Mouse (Mus musculus): ENCODE results near the gene Csnk1e. TPM values are rescaled to one million over a fixed set of nuclear protein-coding genes. Genes with fewer than 3 reads are reported as not detected.

Gene Csnk1e
- polyA plus RNA-seq, 1 experiment from 2014 or later = 213 TPM

DNA sequence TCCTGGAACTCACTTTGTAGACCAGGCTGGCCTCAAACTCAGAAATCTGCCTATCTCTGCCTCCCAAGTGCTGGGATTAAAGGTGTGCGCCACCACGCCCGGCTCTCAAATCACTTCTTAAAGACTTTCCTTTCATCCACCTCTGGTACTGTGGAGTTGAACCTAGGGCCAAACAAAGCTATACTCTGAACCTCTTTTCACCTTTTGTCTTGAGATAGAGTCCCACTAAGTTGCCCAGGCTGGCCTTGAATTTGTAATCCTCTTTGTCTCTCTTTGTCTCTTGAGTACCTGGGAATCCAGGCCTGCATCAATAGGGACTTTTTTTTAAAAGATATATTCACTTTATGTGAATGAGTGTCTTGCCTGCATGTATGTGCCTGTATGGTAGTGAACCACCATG, 7.3 kb downstream of the Csnk1e start:
- no peak overlapping the region for H3K27ac ChIP-seq
- no peak overlapping the region for H3K4me2 ChIP-seq (replicated peaks)
- no peak overlapping the region for H3K9ac ChIP-seq
- no peak overlapping the region for H3K4me3 ChIP-seq (replicated peaks; ENCODE audit: low read length)
- H3K9me3 ChIP-seq (ENCODE audit: control insufficient read depth, low read length) = 0 out of 2 replicates have a peak, but pooled peaks cover 3% of the 10 kb centered on the region
- DNase-seq (ENCODE audit: low spot score) (no peak), ATAC-seq (ENCODE audit: low FRiP score) (no peak)
- H3K27me3 ChIP-seq (ENCODE audit: control insufficient read depth, insufficient read depth, low read length) = no peaks in the 10 kb centered on the region
- 92% methylated on average over 3 of the region's 3 CpGs for WGBS
- H3K4me1 ChIP-seq (replicated peaks; ENCODE audit: control insufficient read depth, insufficient read depth, low read length) = 0 out of 2 replicates have a peak, but pooled peaks cover 1% of the 10 kb centered on the region
- H3K36me3 ChIP-seq (replicated peaks; ENCODE audit: control insufficient read depth, insufficient read depth) = no peaks in the 10 kb centered on the region

GRCm38 (mm10) chr15:79445786-79446654, 9.3 kb downstream of the Csnk1e start:
- Histone ChIP-seq H3K4me3 (replicated peaks; ENCODE audit: low read length) (no peak overlapping the region), H3K9ac (no peak overlapping the region)
- 81% methylated on average over 8 of the region's 8 CpGs for WGBS

DNA sequence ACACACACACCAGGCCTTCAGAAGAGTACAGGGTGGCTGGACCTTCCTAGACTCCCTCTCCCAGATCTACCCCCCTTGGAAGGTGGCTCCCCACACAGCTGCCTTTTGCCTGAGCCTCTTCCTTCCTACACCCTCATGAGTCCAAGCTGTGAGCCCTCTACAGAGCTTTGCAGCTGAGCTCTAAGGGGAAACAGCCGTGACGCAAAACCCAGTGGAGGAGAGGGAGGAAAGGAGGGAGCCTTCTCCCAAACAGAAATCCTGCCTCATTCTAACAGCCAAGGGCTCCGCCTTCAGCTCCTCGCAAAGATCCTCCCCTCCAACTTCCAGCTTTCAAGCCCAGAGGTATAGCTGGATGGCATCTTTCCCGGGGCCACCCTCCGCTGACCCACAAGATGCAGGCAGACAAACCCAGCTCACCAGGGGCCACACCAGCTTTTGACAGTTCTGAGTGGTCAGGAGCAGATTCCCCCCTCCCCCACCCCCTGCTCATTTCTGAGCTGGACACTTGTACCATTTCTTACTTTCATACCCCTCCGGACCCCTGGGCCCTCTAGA, 11.4 kb downstream of the Csnk1e start:
- Histone ChIP-seq H3K27ac (no peak overlapping the region), H3K4me2 (replicated peaks) (no peak overlapping the region), H3K4me1 (replicated peaks; ENCODE audit: control insufficient read depth, insufficient read depth, low read length) (peaks cover 29% of the 10 kb centered on the region), H3K4me3 (replicated peaks; ENCODE audit: low read length) (no peak overlapping the region), H3K9ac (no peak overlapping the region), H3K36me3 (replicated peaks; ENCODE audit: control insufficient read depth, insufficient read depth) (no peaks in the 10 kb centered on the region), H3K9me3 (ENCODE audit: control insufficient read depth, low read length) (no peaks in the 10 kb centered on the region), H3K27me3 (ENCODE audit: control insufficient read depth, insufficient read depth, low read length) (no peaks in the 10 kb centered on the region)
- WGBS = 55% methylated on average over 7 of the region's 7 CpGs
- ATAC-seq (ENCODE audit: low FRiP score) (no peak), DNase-seq (ENCODE audit: low spot score) (no peak)

More at GRCm38 (mm10) chr15:79445786-79446654, 9.3 kb downstream of the Csnk1e start:
- Histone ChIP-seq H3K9me3 (ENCODE audit: control insufficient read depth, low read length) (no peaks in the 10 kb centered on the region), H3K4me2 (replicated peaks) (no peak overlapping the region), H3K27ac (no peak overlapping the region), H3K36me3 (replicated peaks; ENCODE audit: control insufficient read depth, insufficient read depth) (no peaks in the 10 kb centered on the region), H3K27me3 (ENCODE audit: control insufficient read depth, insufficient read depth, low read length) (no peaks in the 10 kb centered on the region), H3K4me1 (replicated peaks; ENCODE audit: control insufficient read depth, insufficient read depth, low read length) (peaks cover 10% of the 10 kb centered on the region; the same call in 1 of the 2 replicates)
- no peak for DNase-seq (ENCODE audit: low spot score)
- ATAC-seq (ENCODE audit: low FRiP score) = no peak

DNA sequence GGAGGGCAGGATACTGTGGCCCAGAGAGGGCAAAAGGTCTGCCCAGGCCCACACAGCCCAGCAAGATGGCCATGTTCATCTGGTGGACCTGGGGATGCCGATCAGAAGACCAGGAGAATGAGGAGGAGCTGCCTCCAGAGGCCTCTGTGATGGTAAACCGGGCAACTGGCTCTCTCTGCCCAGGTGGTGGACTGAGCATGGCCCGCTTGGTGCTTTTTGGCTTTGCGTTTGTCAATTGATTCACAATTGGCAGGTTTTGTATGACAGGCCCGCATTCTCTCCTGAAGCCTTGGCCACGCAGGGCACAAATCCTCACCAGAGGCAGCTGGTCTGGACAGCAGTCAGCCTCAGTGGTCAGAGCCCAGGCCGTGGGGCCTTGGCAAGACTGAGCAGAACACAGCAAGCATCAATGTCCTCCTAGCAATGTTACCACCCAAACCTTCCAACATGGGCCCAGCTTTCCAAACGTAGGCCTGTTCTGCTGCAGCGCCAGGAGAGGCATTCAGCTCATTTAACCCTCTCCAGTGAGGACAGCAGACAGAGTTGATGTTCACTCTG, 12.3 kb downstream of the Csnk1e start:
- Histone ChIP-seq H3K27me3 (ENCODE audit: control insufficient read depth, insufficient read depth, low read length) (no peaks in the 10 kb centered on the region), H3K27ac (no peak overlapping the region), H3K9ac (no peak overlapping the region), H3K4me3 (replicated peaks; ENCODE audit: low read length) (no peak overlapping the region), H3K4me2 (replicated peaks) (no peak overlapping the region; the same call in 1 of the 2 replicates), H3K36me3 (replicated peaks; ENCODE audit: control insufficient read depth, insufficient read depth) (peaks cover 6% of the 10 kb centered on the region), H3K4me1 (replicated peaks; ENCODE audit: control insufficient read depth, insufficient read depth, low read length) (peaks cover 38% of the 10 kb centered on the region), H3K9me3 (ENCODE audit: control insufficient read depth, low read length) (no peaks in the 10 kb centered on the region)
- ATAC-seq (ENCODE audit: low FRiP score) (no peak), DNase-seq (ENCODE audit: low spot score) (no peak)
- 80% methylated on average over 9 of the region's 9 CpGs for WGBS

DNA sequence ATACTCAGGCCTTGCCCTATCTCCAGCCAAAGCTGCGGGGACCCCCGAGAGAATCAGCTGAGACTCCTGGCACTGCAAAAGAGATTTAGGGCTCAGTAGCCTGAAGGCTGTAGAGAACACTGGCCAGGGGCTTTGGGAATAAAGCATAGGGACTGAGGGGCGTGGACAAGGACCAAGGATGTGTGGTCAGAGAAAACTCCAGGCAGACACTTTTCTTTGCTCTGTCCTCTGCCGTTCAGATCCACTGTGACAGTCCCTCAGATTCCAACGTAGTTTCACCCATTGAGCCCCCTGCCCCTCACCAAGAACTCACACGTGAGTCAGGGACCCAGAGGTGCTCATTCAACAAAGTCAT, 13.1 kb downstream of the Csnk1e start:
- Histone ChIP-seq H3K27me3 (ENCODE audit: control insufficient read depth, insufficient read depth, low read length) (no peaks in the 10 kb centered on the region), H3K36me3 (replicated peaks; ENCODE audit: control insufficient read depth, insufficient read depth) (peaks cover 14% of the 10 kb centered on the region), H3K9me3 (ENCODE audit: control insufficient read depth, low read length) (no peaks in the 10 kb centered on the region), H3K27ac (peak overlapping the region; percentile 98), H3K4me2 (replicated peaks) (peak overlapping the region; percentile 84), H3K9ac (peak overlapping the region; percentile 100), H3K4me1 (replicated peaks; ENCODE audit: control insufficient read depth, insufficient read depth, low read length) (peaks cover 39% of the 10 kb centered on the region), H3K4me3 (replicated peaks; ENCODE audit: low read length) (peak overlapping the region; percentile 81)
- 1% methylated on average over 6 of the region's 6 CpGs for WGBS
- peak; percentile 5; the same call in 1 of the 2 replicates for ATAC-seq (ENCODE audit: low FRiP score)
- no peak for DNase-seq (ENCODE audit: low spot score)

DNA sequence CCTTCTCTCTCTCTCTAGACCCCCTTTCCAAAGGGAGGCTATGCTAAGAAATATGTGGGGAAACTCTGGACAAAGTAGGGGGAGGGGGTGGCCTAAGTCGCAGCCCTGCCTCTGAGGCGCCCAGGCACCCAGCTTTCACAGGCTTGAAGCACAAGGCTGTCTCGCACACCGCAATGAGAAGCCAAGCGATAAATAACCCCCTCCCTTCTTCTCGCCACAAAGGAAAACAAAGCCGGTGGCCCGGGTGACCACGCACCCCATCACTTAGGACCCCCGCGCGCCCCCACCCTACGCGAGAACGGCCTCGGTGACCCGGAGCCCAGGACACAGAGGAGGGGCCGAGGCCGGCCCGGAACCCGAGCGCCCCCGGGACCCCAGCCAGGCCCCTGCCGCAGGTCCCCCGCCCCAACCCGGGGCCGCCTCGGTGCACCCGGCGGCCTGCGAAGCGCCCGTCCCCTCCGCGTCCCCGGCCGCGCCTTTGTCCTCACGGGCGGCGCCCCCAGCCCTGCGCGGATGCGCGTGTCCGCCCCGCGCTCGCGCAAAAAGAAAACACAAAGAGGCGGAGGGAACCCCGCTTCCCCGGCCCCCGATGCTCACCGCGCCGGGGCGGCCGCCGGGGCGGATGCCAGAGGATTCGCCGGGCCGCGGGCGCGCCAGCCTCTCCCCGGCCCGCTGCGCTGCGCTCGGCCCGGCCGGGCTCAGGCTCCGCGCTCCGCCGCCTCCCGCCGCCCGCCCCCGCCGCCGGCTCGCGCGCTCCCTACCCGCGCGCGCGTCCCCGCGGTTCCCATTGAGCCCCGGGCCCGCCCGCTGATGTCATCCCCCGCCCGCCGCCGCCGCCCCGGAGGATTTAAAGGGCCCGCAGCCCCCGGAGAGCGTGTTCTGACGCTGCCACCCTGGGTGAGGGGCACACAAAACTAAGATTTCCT, 13.8 kb downstream of the Csnk1e start:
- peak overlapping the region; percentile 81 for H3K4me3 ChIP-seq (replicated peaks; ENCODE audit: low read length)
- H3K9ac ChIP-seq = peak overlapping the region; percentile 100
- DNase-seq (ENCODE audit: low spot score) = peak; percentile 78
- peaks cover 20% of the 10 kb centered on the region for H3K36me3 ChIP-seq (replicated peaks; ENCODE audit: control insufficient read depth, insufficient read depth)
- 1% methylated on average over 76 of the region's 107 CpGs for WGBS
- no peaks in the 10 kb centered on the region for H3K9me3 ChIP-seq (ENCODE audit: control insufficient read depth, low read length)
- peaks cover 45% of the 10 kb centered on the region for H3K4me1 ChIP-seq (replicated peaks; ENCODE audit: control insufficient read depth, insufficient read depth, low read length)
- H3K27me3 ChIP-seq (ENCODE audit: control insufficient read depth, insufficient read depth, low read length) = no peaks in the 10 kb centered on the region
- peak; percentile 73 for ATAC-seq (ENCODE audit: low FRiP score)
- H3K4me2 ChIP-seq (replicated peaks) = peak overlapping the region; percentile 84
- peak overlapping the region; percentile 98 for H3K27ac ChIP-seq

DNA sequence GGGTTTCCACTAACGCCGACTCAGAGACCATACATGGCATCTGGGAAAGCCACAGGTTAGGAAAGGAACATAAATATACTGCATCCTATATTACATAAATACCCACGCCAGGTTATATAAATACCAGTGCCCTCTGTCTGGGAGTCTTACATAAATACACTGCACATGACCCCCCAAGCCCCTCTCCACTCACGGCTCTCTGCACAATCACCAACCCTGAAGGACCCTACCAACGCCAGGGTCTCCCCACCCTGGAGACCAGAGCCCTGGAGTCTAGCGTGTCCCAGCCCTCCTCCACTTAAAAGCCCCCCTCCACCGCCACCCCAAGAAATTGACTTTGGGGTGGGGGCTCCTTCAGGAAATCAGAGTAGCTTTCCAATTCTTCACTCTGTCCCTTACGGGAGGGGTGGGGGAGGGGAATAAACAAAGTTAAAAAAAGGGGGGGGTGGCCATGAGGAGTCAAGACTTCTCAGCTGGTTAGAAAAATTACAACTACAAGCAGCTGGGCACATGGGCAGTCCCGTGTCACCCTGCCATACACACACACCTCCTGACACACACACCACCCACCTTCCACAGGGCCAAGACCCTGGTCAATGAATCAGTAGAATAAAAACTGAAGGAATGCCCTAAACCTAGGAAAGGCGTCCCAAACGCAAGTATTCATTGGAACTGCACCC, 14.6 kb downstream of the Csnk1e start:
- Histone ChIP-seq H3K4me3 (replicated peaks; ENCODE audit: low read length) (peak overlapping the region; percentile 81), H3K9me3 (ENCODE audit: control insufficient read depth, low read length) (no peaks in the 10 kb centered on the region), H3K27ac (peak overlapping the region; percentile 98), H3K4me1 (replicated peaks; ENCODE audit: control insufficient read depth, insufficient read depth, low read length) (peaks cover 53% of the 10 kb centered on the region), H3K4me2 (replicated peaks) (peak overlapping the region; percentile 84), H3K27me3 (ENCODE audit: control insufficient read depth, insufficient read depth, low read length) (no peaks in the 10 kb centered on the region), H3K9ac (peak overlapping the region; percentile 100), H3K36me3 (replicated peaks; ENCODE audit: control insufficient read depth, insufficient read depth) (peaks cover 29% of the 10 kb centered on the region)
- WGBS = 18% methylated on average over 11 of the region's 11 CpGs
- DNase-seq (ENCODE audit: low spot score) = no peak
- ATAC-seq (ENCODE audit: low FRiP score) = no peak

DNA sequence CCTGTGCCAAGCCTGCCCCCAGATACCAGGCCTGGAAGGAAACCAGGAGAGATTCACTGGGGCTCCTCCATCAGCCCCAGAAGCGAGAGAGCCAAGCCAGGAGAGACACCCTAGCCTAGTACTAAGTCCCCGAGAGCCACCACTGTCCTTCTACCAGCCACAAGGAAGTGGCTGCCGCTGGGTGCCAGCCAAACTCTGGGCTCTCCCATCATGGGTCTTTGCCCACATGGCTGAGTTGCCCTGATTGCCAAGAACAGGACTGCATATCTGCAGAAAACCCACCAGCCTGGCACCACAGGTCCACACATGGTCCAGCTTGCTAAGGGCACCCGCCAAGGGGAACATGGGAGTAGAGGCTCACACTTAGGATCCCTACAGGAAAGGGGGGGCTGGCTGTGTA, 15.1 kb downstream of the Csnk1e start:
- H3K27ac ChIP-seq = no peak overlapping the region
- peak overlapping the region; percentile 81 for H3K4me3 ChIP-seq (replicated peaks; ENCODE audit: low read length)
- H3K9ac ChIP-seq = peak overlapping the region; percentile 100
- H3K27me3 ChIP-seq (ENCODE audit: control insufficient read depth, insufficient read depth, low read length) = no peaks in the 10 kb centered on the region
- DNase-seq (ENCODE audit: low spot score) (no peak), ATAC-seq (ENCODE audit: low FRiP score) (no peak)
- no peaks in the 10 kb centered on the region for H3K9me3 ChIP-seq (ENCODE audit: control insufficient read depth, low read length)
- WGBS = 56% methylated on average over 4 of the region's 4 CpGs
- H3K36me3 ChIP-seq (replicated peaks; ENCODE audit: control insufficient read depth, insufficient read depth) = peaks cover 34% of the 10 kb centered on the region
- H3K4me2 ChIP-seq (replicated peaks) = peak overlapping the region; percentile 84
- peaks cover 59% of the 10 kb centered on the region for H3K4me1 ChIP-seq (replicated peaks; ENCODE audit: control insufficient read depth, insufficient read depth, low read length)
